Mouse (Mus musculus) spleen, adult 2 months (tissue): Measurements from ENCODE around the gene Abhd18.
"Not testable (repeated sequence)": the region's sequence is repeated elsewhere in the genome, so short reads cannot be mapped to it uniquely, and the experiment has no call there.

ENCODE experiments used
- CTCF ChIP-seq: fragments of 200-500 bp; IDR thresholded peaks from 2 replicates; pipeline ENCODE4 v1.5.1; 2011; ENCODE audit warnings: mild to moderate bottlenecking, inconsistent platforms; ENCODE audit not compliant: insufficient read depth, insufficient read length, insufficient replicate concordance; ENCODE audit errors: extremely low read depth
- POLR2A ChIP-seq: fragments of 200-500 bp; IDR thresholded peaks from 2 replicates; pipeline ENCODE4 v1.6.1; 2011; ENCODE audit warnings: low read depth, low read length, inconsistent platforms

DNA sequence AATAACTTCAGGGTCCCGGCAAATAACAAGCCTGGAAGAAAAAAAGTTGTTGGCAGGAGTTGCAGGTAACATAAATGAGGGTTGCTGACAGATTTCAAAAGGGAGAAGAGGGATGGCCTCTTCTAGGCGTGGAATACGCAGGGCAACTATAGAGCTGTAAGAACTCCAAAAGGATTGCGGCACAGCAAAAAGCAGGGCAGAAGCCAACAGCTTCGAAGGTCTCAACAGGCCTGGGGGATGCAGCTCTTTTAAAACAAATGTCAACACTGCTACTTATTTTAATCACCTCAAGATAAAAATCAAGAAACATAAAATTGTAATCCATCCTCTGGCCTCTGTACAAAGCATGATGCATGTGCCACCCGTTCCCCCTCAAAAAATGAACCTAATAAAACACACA lies 1.2 kb upstream of the Abhd18 start:
- TF ChIP-seq CTCF, POLR2A: not testable (repeated sequence)
